Mouse (Mus musculus) NIH3T3 (cell line): Measurements from ENCODE around the gene Il6ra.

Source experiments
- DNase-seq: peaks from one replicate; pipeline ENCODE4 v3.0.0-alpha.2; 2012; ENCODE audit warnings: low read depth

Il6ra gene

DNA sequence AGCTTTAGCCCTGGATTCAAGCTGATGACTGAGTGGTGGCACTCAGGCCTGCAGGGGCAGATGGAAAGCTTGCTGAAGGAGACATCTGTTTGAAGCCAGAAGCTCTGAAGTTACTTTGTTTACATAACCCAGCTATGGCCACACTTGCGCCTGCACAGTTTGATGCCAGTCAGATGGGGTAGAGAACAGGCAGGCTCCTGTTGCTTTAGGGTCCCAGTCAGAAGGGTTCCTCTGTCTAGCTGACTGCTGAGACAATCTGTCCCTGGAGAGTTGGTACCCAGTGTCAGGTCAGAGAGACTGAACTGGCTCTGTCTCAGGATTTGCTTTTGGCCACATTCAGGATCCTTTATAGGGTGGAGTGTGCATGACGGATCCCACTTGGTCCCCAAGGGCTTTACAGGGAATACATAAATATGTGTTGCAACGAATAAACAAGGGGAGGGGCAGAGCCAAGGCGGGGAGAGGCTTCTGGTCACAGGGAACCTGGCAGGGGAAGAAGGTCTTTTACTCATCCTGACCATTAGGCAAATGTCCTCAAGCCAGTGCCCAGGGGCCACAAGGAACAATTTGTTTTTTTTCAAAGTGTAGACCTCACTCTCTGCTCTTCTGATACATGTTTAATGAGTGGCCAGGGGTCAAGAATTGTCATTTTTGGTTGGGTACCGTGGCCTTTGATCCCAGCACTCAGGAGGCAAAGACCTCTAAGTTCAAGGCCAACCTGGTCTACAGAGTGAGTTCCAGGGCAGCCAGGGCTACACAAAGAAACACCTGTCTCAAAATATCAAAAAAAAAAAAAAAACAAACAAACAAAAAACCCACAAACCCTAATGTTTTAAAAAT, 3.1 kb downstream of the Il6ra start:
- no peak for DNase-seq

DNA sequence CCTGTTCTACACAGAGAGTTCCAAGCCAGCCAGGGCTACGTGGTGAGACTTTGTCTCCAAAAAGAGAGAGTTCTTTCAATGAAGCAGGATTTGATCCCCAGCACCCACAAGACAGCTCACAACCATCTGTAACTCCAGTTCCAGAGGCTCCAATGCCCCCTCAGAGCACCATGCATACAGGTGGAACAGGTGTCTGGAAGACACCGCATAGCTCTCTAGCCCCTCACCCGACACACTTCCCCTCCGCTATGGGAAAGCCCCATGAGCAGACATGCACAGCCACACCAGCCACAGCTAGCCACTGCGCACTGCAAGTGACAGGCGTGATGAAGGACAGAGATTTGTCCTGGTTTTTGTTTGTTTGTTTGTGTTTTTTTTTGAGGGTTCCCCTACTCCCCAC, 4.2 kb downstream of the Il6ra start:
- no peak for DNase-seq

DNA sequence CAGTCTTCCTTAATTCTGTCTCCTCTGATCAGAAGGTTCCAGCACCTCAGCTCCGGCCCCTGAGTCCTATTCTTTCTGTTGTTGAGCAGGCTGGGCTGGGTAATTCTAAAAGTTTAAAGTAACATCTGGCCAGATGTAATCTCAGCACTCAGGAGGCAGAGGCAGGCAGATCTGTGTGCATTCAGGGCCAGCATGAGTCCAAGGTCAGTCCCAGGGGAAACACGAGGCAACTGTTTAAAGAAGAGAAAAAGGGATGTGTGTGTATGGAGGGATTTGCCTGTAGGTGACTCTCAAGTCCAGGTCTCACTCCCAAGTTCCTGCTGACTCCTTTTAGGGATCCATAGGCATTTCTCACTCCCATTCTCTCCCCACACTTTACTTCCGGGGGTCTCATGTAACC, 5.2 kb downstream of the Il6ra start:
- DNase-seq = no peak

DNA sequence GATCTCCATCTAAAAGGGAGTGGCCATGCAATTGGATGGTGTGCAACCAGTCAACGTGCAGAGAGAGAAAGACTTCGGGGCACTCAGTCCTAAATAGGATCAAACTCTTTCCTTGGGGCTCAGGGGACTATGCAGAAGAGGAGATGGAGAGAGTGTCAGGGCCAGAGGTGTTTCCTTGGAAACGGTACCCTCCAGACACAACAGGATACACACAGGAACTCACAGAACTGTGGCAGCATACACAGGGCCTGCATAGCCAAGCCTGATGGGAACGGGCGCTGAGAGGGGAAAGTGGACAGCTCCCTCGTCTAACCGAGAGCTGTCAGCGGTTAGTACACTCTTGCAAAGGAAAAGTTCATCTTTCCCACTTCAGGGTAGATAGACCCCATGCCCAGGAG, 13.5 kb downstream of the Il6ra start:
- DNase-seq = peak; percentile 24

DNA sequence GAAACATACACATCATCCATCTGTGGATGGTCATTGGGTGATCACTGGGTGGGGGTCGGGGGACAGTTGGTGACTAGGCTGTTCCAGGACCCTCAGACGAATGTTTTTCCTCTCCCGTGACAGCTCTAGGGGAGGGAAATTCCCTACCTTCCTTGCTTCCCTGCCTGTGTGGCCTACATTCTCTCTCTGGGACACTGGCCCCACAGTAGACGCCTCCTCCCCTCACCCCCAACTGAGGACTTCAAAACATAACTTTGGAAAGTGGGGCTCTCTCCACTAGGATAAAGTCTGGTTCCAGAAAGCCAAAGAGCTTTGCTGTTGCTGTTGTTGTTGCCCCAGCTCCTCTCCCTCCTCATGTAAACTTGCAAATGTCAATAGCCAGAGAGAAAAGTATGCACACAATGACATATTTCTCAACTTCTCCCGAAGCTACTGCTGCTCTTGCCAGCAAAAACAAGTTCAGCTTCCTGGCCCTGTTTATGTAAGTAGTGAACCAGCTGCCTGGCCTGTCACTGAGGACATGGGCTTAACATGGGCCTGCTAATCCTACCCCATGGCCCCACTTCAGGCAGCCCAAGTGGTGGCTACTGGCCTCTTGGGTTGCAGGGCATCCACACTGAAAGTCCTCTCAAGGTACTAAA, 14.0 kb downstream of the Il6ra start:
- DNase-seq = peak; percentile 62

DNA sequence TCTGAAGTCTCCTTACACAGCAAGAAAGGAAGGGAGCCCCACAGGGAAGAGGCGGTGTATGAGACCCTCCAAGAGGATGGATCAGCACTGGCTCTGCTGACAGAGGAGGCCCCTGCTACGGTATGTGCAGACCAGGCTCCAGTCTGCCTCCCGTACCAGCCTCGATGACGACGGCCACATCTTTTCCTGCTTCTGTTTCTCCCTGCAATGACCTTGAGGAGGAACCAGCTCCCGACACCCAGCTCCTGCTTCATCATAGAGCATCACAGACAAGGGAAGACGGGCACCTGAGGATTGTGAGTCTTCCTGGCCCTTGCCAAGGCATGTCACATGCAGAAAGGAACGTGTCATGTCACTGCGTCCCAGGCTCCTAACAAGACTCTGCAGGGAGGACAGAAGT, 15.0 kb downstream of the Il6ra start:
- no peak for DNase-seq

DNA sequence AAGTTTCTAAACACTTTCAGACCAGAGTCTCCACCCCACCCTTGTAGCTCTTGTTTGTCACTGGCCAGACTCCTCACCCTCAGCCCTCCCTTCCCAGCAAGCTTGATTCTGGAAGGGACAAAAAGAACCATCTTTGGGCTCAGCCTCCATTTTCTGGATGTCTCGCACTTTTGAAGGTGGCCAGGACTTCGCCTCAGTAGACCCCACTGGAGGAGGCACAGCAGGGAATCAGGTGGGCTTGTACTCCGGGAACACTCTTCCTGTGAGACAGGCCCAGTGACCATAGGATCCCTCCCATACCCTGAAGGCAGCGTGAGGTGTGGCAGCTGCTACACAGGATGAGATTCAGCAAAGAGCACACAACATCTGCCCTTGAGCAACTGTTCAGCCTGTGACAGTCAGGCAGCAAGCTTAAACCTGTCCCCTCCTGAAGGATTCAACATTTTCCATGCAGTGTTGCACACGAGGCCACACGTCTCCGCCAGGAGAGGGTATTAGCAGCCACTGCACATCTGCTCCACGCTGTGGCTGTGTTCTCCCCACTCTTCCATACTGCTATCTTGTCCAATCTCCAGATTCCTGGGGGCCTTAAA, 15.7 kb downstream of the Il6ra start:
- DNase-seq = peak; percentile 19

DNA sequence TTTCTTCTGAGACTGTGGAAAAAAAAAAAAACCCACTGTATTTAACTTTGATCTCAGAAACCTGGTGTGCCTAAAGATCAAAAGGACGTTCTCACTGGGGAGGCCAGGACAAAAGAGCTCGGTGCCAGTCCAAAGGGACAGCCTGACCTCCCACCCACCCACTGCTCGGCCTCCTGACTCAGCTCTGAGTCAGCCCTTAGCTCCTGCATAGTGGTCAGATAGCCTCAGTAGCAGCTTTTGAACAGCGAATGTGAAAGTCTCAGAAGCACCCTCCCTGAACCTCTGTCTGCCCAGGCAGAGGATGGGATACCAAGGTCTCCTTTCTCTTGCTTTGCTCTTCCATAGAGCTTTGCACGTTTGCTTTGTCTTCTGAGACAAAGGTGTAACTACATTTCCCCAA, 16.4 kb downstream of the Il6ra start:
- DNase-seq = peak; percentile 75

DNA sequence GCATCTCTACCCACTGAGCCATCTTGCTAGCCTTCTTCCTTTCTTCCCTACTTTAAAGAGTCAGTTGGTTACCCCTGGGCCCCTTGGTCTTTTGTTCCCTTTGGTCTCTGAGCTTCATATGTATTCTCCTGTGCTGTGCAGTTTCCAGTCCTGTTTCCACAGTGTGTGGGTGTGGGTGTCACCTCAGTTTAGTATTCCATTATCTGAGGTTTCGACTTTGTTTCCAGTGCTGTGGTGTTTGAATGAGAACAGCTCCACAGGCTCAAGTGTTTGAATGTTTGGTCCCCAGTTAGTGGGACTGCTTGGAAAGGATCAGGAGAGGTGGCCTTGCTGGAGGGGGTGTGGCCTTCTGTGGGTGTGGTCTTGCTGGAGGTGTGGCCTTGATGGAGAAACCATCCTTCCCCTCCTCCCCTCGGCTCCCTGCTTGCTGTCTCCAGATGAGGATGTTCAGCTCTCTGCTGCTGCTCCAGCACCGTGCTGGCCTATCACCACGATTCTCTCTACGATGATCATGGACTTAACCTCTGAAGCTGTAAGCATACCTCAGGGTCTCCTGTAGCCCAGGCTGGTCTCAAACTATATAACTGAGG, 20.4 kb downstream of the Il6ra start:
- no peak for DNase-seq

DNA sequence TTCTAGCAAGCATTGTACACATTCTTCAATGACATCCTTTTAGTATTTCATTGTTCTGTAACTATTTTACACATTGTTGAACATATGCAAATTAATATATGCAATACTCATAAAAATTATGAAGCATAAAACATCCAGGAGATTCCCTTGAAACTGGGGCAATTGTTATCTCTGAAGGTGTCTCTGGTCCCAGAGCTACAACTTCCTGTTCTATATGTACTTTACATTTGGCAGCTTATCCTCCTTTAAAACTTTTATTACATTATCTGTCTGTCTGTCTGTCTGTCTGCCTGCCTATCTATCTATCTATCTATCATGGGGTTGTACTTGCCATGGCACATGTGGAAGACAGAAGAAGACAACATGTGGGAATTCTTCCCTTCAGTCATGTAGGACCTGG, 21.3 kb downstream of the Il6ra start:
- no peak for DNase-seq

DNA sequence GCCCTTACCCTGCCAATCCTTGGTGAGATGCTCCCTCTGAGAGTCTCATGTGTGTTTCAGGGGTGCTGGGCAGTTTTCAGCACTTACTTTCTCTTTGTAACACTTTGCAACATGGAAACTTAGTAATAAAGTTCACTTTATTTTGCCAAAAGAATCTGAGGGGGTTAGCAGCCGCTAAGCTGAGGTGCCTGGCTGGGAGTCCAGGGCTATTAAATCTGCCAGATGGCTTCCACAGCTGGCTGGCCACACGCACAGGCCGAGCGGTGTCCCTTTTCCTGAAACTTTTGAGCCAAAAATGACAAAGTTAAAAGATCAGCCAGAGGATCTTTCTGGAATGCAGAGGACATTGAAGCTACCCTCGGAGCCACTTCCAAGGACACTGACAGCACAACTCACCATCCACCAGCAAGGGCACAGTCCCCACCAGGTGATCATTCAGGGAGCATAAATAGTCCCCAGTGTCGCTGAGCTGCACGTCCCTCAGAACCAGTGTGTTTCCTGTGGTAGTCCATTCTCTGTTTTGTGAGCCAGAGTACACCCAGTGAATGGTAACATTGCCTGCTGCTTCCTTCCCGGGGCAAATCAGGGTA, 23.1 kb downstream of the Il6ra start:
- no peak for DNase-seq

DNA sequence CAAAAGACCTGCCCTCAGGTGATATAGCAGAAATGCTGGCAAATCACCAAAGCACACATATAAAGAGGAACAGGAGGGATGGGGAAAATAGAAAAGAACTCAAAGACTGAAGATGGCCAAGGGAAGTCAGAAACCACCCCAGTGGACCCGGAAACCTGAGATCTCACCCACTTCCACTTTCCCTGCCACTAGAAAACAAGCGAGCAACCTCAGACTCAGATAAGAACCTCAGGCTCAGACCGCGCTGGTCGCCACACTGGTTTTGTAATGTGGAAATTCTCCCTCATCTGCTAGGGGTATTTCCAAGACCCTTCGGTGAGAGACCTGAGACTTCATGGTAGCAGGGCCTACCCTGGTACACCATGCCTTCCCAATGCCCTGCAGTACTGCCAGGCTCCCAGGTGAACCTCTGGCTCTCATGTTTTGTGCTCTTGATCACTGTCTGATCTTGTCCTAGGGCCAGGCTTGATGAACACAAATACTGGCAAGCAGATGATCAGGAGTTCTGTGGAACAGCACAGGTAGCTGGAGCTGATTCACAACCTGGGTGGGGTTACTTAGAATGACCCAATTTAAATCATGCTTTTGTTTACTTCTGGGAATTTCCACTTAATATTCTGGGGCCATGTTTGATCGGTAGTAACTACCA, 25.3 kb downstream of the Il6ra start:
- no peak for DNase-seq

DNA sequence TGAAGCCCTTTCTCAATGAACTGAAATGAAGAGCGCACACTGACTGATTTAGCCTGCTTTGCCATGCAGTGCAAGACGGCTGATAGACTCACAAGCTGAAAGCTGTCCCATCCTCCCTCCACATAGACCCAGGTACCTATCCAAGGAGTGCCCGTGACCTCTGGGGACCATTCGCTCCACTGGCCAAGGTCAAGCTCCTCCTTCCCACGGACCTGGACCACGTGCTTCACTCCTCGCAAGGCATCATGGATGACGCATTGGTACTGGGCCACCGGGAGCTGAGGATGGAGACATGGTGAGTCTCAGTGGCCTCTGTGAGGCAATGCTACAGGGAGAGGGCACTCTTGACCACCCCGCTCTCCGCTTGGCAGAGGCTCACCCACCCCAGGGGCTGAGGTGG, 27.2 kb downstream of the Il6ra start:
- no peak for DNase-seq

DNA sequence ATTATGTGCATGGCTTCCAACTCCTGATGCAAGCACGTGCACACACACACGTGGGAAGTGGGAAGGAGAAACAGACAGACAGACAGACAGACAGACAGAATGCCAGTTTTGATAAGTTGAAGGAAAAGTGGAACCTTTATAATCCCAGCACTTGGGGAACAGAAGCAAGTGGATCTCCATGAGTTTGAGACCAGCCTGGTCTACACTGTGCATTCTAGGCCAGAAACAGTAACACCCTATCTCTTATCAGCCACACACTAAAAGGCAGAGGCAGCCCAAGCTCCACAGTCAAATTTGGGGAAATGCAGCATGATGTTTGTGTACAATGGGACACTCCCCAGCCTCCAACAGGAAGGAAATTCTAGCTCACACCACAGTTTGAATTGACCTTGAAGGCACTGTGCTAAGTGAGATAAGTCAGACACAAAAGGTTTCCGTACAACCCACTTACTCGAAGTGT, 29.4 kb downstream of the Il6ra start:
- DNase-seq = no peak

DNA sequence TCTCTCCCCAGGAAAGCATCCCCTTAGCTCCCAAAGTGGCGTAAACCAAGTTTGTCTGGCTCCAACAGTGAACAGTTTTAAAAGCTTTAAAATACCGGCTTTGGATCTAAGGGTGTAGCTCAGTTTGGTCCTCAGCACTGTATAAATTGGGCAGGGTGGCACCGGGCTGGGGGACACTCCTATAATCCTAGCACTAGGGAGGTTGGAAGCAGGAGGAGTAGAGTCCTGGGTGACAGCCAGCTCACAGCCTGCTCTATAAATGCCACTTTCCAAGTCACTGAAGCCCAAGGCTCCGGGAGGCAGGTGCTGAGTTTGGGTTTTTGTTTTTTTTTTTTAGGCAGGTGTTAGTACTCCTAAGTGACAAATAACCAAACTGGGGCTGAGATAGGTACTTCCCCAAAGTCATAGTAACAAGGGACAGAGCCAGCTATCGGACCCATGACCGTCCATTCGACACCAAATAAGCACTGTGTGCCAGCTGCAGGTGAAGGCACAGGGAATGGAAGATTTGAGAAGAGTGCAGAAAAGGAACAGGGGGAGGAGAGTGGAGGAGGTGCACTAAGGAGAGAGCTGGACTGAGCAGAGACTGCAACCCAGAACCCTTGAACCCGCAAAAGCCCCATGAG, 30.3 kb downstream of the Il6ra start:
- no peak for DNase-seq

DNA sequence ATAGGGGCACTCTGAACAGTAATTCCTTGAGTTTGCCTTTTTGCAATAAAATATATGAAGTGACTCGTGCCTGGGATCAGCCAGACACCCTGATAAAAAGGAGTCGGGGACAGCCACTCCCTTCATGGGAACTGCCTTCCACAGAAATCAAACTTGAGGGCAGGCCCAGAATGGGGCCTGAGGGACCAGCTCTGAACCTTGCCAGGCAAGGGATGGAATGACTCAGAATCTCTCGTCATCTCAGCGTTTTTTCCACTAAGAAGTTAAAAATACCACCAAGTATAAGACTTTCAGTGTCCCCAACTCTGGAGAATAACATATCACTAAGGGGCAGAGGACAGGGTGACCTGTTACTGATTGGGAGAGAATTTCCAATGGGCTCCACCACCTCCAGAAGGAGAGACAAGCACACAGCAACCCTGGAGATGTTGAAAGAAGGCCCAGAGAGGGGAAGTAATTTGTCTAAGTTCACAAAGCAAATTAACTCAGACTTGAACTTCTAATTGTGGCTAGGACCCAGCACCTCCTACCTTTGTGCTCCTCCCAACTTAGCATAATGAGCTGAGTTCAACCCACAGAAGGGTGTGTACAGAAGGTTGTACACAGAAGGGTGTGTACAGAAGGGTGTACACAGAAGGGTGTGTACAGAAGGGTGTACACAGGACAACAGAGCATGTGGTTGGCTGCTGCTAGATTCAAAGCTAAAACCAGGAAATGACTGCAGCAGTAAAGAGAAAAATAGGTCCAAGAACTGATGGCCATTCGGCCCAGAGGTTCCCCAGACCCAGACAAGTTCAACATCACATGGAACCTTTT, 32.8 kb downstream of the Il6ra start:
- peak; percentile 78 for DNase-seq

DNA sequence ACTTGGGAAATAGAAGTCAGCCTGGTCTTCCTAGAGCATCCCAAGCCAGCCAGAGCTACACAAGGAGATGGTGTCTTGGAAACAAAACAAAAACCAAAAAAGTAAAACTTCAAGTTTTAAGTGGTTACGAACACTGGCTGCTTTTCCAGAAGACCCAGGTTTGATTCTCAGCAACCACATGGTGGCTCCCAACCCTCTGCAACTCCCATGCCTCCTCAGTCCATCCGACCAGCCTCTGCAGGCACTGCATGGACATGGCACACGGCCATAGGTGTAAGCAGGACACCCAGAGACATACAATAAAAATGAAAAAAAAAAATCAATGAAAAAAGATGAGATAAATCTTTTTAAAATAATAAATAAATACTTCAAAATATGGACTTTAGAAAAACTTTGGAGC, 33.7 kb downstream of the Il6ra start:
- DNase-seq = peak; percentile 57

DNA sequence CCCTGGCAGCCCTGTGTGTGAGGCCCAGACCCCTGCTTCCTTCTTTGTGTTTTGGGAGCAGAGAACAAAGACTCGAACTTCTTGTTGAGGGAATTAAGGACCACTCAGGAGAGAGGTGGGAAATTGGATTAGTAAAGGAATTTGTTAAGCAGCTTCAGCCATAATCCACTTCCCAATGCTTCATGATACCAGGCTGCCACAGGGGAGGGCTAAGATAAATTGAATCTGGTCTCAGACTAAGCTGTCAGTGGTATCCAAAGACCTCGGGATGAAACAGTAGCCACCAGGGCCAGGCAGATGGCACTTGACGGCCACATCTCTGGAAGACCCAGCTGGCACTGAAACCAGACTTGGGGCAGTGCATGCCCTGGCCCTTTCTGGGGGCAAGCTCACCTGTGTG, 34.5 kb downstream of the Il6ra start:
- DNase-seq = no peak

DNA sequence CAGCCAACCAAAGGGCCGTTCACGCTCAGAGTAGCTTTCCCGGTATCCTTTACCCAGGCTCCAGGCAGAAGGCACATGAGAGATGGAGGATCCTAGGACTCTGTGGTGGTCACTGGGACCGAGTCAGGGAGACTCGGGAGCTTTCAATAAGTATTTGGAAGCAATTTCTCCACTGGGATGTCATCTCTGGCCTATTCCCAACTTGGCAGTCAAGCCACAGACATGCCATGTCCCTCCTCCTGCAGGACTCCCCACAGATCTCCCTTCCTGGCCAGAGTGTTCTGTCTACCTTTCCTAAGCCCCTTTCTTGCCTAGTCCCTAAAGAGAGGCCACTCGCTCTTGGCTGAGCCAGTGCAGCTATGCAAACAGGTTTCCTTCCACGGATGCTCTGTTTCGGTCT, 35.9 kb downstream of the Il6ra start:
- no peak for DNase-seq

DNA sequence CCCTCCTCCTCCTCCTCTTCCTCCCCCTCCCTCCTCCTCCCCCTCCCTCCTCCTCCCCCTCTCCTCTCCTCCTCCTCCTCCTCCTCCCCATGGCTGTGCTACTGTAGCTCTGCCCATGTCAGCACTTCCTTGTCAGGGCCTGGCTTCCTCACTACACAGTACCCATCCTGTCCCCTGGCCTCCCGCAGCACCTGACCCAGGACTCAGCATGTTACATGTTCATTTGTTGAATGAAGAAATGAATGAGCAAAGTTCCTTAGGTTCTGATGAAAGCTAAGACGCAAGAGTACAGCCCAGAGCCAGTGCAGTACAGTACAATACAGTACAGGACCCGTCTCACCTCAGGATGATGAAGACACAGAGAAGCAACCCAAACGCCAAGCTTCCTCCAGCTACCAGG, 36.5 kb downstream of the Il6ra start:
- DNase-seq = no peak

DNA sequence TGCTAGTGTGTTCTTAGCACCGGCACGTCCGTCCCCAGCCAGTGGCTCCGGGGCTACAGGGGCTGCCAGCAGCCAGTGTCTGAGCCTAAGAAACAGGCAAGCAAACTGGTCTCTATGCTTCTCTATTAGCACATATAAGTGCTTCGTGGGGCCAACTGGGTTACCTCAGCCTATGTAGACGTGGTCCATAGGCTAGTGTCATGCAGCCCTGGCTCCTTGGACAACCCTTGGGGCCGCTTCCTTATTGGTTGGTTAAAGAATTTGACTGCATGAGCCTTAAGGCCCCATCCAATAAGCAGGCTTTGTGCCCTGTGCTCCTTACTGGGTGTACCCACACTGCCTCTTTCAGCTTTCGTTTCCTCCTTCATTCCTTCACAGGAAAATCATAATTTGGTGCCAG, 37.2 kb downstream of the Il6ra start:
- DNase-seq = no peak
